Mouse (Mus musculus) urinary bladder, postnatal 4 days (tissue): ENCODE results near the gene Trub2.
"Not testable (repeated sequence)": the region's sequence is repeated elsewhere in the genome, so short reads cannot be mapped to it uniquely, and the experiment has no call there.

Source experiments
- DNase-seq, 2 experiments: peaks; one replicate each; pipeline ENCODE4 v3.0.0; 2021 to 2022; ENCODE audit warnings: low spot score in 2 of 2

The Trub2 gene

DNA sequence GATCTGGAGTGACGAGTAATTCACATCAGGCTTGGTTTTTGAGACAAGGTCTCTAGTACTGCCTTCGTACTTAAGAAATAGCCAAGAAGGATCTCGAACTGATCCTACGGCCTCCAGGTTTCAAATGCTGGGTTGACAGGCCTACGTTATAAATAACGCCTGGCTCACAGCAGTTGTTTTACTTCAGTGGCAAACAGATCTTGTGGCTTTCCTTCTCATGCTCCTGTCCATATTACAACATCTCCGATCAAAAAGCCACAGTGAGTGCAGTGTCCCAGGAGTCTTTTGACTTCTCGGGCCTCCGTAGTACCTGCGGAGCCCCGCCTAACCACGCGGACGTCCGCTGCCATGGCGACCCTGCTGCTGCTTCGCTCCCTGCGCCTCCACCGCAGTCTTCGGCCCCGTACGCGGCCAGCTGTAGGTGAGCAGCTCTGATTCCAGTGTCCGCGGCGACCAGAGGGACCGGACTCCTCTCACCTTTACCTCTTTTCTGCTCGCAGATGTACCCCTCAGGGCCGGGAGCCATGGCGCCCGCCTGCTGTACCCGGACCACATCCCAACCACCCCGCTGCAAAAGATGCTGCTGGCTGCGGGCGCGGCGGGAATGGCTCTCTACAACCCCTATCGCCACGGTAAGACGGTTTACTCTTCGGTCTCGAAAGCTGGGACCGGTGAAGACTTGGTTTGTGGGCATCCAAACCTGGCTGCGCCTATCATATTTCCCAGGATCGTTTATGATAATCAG is at the start of gene Trub2:
Trub2 (minus strand) TSS at position 566 of the 745 bp plus-strand sequence.
- peak; percentile 75 to 82 for DNase-seq

GRCm38 (mm10) chr2:29835391-29835899 is 47.1 kb upstream of the Trub2 start:
- DNase-seq: no peak

DNA sequence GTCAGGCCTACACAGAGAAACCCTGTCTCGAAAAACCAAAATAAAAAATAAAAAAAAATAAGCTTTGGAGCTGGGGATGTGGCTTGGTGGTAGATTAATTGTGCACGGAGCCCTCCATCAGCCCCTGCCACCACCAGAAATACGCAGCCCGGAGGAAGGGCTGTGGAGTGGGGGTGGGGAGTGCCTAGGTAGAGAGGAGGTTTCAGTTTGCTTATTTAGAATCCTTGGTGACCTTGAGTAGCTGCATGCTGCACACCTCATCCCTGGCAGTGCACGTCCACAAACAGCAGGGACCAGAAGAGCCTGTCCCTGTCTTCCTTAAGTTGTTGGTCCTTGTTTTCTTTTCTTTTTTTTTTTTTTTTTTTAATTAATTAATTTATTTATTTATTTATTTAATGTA is 45.5 kb upstream of the Trub2 start:
- DNase-seq: no peak

DNA sequence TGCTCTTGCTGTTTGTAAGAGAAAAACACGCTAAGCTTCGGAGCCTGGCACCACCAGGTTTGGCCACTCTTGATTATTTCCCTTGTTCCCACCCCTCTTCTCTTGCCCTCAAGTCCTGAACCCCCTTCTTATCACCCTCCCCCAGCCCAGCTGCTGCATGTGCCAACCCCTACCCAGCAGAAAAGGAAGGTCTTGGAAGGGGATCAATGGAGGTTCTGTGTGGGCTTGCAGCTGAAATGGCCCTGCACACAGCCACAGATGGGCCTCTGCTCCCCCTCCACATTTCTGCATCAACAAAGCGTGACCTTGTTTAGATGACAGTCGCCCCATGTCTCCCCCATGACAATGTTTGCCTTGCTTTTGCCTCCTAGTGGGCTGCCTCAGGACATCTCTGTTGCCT is 42.8 kb upstream of the Trub2 start:
- DNase-seq: no peak

GRCm38 (mm10) chr2:29827709-29828024 is 39.4 kb upstream of the Trub2 start:
- DNase-seq: no peak

DNA sequence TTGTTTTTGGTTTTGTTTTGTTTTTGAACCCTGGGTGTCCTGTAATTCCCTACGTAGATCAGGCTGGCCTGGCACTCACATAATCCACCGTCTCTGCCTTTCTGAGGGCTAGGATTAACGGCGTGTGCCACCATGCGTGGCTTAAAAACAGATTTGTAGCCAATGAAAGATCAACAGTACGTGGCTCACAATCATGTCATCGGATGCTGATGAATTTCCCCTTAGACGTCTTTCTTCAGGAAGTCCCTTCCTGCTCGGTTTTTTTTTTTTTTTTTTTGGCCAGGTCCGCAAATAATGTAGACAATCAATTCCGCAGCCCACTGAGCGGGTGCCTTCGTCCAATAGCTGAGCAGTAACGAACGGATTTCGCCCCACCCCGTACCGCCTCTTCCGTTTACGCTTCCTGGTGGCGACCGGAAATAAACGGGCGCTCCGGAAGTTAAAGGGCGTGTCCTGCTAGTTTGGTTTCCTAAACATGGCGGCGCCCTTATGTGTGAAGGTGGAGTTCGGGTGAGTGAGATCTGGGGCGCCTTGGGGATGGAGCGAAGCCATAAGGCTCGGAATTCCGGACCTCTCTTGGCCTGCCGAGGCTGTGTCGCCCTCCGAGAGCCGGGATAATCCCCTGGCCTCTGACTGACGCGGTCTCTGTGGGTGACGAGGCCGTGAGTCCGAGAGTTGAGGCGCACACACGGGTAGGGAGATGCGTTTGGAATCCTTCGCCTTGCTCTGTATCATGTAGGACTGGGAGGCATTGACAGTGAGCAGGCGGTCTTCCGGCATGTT is 38.8 kb upstream of the Trub2 start:
- DNase-seq: peak; percentile 92 to 93

GRCm38 (mm10) chr2:29826318-29826925 is 38.1 kb upstream of the Trub2 start:
- no peak for DNase-seq

GRCm38 (mm10) chr2:29820025-29820817 is 31.9 kb upstream of the Trub2 start, which contains the start of gene Urm1:
Gene Urm1, plus strand, starts transcription at chr2:29820075.
- peak; percentile 70 to 73 for DNase-seq

- DNase-seq: no peak
Measured at GRCm38 (mm10) chr2:29819363-29819762, 31.1 kb upstream of the Trub2 start.

DNA sequence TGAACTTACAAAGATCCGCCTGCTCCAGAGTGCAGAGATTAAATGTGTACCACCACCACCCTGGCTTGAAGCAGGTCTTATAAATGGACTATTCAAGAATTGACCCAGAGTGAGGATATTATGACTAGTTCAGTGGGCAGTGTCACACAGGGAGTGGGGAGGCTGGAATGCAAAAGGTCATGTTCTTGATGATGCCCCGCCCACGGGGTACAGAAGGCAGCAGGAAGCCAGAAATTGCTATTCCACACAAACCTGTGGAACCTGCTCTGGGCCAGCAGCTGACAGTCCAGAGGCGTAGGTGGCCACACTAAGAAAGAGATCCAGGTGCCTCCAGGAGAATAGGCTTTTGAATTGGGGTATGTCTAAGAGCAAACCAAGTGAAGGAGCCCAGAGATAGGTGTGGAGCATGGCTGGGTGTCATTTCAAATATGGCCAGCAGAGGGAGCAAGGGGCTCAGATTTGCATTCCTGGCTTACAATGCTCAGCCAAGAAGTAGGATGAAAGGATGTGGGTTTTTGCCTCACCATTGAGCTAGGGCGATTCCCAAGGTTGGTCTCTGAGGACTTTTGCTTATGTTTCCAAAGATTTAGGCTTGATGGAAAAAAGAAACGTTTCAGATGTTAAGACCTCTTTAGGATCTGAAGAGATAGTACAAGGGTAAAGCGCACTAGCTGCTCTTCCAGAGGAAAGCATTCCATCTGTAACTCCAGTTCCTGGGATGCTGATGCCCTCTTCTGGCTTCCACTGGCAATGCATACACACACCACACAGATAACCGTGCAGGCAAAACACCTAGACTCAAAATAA is 29.3 kb upstream of the Trub2 start:
- DNase-seq: peak; percentile 73 to 81

DNA sequence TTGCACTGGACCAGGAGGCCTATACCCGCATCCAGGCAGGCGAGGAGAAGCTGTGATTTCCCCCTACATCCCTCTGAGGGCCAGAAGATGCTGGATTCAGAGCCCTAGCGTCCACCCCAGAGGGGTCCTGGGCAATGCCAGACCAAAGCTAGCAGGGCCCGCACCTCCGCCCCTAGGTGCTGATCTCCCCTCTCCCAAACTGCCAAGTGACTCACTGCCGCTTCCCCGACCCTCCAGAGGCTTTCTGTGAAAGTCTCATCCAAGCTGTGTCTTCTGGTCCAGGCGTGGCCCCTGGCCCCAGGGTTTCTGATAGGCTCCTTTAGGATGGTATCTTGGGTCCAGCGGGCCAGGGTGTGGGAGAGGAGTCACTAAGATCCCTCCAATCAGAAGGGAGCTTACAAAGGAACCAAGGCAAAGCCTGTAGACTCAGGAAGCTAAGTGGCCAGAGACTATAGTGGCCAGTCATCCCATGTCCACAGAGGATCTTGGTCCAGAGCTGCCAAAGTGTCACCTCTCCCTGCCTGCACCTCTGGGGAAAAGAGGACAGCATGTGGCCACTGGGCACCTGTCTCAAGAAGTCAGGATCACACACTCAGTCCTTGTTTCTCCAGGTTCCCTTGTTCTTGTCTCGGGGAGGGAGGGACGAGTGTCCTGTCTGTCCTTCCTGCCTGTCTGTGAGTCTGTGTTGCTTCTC is 27.5 kb upstream of the Trub2 start:
- no peak for DNase-seq

GRCm38 (mm10) chr2:29803400-29803831 is 15.1 kb upstream of the Trub2 start:
- no peak for DNase-seq

GRCm38 (mm10) chr2:29802827-29803201 is 14.5 kb upstream of the Trub2 start:
- no peak for DNase-seq

DNA sequence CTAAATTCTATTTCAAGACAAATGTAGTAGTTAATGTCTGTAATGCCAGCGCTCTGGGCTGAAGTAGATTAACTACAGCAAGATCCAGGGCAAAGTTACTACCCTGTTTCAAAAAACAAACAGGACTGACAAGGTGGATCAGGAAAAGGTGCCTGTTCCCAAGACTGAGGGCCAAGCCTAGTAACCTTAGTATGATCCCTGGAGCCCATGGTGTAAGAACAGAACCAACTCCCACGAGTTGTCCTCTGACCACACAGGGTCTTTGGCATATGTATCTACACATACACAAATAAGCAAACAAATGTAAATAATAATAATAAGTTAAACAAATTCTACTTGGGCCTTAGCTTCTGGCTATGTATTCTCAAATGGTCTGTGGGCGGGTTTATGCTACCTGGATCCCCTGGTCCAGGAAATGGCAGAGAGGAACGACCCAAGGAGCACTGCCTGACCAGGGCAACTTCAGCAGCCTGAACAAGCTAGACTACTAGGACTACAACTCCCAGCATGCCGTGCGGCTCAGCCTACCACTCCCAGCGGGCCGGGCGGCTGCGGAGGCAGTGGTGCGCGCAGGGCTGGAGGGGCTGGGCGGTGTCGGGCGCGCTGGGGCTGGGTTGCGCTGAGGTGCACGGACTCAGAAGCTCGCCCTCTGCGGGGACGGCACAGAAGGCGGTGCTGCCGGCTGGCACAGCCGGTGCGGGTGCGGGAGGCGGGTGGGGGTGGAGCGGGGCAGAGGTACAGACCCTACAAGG is 13.9 kb upstream of the Trub2 start, which contains the start of gene Slc27a4:
Slc27a4 (plus strand) TSS at position 560 of the 752 bp plus-strand sequence.
- DNase-seq: peak; percentile 90 to 98

DNA sequence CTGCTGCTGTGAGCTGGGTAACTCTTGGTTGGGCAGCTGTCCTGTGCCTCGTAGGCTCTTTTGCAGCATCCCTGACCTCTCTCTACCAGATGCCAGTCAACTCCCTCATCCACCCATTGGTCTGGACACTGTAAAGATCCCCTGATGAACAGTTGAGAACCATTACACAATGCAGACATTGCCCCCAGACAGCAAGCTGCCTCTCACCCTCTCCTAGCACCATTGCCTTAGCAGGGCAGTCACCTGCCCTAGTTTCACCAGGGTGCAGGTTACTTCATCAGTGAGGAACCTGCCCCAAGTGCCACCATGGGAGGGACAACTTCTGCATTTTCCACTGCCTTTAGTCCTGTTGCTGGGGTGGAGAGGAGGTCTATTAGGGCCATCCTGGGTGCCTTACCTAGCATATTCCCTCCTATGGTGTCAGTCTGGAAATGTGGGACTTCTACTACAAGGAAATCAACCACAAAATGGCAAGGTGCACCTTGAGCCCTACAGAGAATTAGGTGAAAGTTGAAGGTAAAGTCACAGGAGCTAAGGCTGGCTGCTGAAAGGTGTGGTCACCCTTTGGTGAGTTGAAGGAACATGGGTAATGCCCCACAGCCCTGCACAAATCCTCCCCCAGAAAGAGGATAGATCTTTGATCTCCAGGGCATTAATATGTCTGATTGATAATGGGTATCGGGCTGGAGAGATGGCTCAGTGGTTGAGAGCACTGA is 4.6 kb upstream of the Trub2 start:
- DNase-seq: no peak

DNA sequence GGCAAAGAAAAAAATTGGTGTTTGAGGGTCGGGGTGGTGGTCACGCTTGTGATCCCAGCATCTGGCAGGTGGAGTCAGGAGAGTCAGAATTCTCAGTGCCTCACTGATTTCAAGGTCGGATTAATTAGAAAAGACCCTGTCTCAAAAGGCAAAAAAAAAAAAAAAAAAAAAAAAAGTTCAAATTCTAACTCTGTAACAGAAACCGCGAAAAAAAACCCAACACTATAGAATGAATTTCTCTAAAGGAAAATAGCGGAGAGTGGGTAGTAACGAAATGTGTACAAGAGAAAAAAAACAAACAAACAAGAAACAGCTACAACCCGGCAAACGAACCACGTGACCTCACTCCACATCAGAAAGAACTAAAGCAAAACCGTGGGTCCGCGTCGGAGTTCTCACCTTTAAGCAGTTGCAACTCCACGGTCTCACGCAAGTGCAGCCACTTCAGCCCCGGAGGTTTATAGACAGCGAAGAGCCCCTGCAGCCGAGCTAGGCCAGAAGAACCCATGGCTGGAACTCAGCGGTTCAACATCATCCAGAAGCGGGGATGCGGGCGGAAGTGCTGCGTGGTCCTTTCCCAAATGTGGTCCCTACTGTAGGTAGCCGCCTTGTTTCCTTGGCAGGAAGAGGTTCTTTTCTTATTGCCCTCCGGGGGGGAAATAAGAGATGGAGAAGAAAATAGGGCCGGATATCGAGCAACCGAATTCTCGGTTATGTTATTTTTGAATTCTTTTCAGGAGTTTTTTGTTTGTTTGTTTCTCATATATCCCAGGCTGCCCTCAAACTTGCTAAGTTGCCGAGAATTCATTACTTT is 991 bp downstream of the Trub2 start, which contains the start of gene Coq4:
Coq4 (plus strand) TSS at position 390 of the 814 bp plus-strand sequence.
- peak; percentile 79 to 82 for DNase-seq

DNA sequence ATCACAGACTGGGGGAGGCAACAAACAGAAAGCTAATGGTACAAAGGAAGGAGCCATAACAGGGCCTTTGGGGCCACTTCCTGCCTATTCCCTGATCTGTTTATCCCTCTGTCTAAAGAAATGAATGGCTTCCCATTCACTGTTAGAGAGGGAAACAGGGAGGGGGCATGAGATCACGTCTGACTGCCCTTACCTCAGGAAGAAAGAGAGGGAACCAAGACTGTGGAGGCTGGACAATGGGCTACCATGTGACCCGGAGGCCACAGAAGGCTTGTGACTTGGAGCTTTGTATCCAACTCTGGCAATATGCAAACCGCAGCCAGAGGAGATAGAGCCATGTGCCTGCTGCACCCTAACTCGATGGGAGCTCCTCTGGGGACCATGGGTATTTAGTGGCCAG is 4.0 kb downstream of the Trub2 start:
- DNase-seq: no peak

DNA sequence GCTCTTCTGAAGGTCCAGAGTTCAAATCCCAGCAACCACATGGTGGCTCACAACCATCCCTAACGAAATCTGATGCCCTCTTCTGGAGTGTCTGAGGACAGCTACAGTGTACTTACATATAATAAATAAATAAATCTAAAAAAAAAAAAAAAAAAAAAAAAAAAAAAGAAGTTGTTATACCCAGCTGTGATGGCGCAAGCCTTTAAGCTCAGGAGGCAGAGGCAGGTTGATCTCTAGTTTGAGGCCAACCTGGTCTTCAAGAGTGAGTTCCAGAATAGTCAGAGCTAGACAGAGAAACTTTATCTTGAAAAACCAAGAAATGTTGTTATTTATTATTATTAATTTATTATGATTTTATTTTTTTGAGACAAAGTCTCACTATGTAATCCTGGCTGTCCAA is 7.0 kb downstream of the Trub2 start:
- not testable (repeated sequence) for DNase-seq
